Mouse (Mus musculus): ENCODE data around the gene D17Wsu92e. TPM values are rescaled to one million over a fixed set of nuclear protein-coding genes. Genes with fewer than 3 reads are reported as not detected.

The D17Wsu92e gene
- polyA plus RNA-seq, 1 experiment: 111 TPM

DNA sequence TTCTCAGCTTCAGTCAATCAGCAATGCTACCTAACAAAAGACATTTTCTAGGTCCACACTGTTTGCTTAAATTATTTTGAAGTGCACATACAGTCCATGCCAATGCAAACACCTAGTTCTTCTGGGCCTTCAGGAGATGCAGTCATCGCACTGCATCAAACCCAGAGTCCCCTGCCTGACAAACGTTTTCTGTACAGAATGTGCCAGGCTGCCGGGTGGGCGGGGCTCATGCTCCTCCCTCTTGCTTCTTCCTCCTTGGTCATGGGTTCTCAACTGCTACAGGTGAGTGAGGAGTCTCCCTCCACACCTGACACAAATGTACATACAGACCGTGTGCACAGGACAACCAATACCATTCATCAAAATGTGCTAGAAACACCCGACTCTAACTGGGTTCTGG is 60.3 kb downstream of the D17Wsu92e start:
- Histone ChIP-seq H3K27me3 (ENCODE audit: control insufficient read depth, insufficient read depth, low read length) (no peaks in the 10 kb centered on the region), H3K27ac (ENCODE audit: control insufficient read depth, insufficient read depth, low read depth, low read length) (no peak overlapping the region), H3K4me3 (ENCODE audit: control insufficient read depth, low read depth, low read length) (no peak overlapping the region), H3K36me3 (ENCODE audit: control insufficient read depth, insufficient read depth, low read length) (no peaks in the 10 kb centered on the region), H3K4me1 (ENCODE audit: control insufficient read depth, insufficient read depth, low read length) (no peaks in the 10 kb centered on the region)
- TF ChIP-seq POLR2A (IDR thresholded peaks at IDR 0.05; ENCODE audit: control insufficient read depth, low read depth, low read length): no peak
- no peak for TF ChIP-seq CTCF (IDR thresholded peaks at IDR 0.05; ENCODE audit: control insufficient read depth, insufficient read depth, insufficient replicate concordance, low read depth, low read length)

DNA sequence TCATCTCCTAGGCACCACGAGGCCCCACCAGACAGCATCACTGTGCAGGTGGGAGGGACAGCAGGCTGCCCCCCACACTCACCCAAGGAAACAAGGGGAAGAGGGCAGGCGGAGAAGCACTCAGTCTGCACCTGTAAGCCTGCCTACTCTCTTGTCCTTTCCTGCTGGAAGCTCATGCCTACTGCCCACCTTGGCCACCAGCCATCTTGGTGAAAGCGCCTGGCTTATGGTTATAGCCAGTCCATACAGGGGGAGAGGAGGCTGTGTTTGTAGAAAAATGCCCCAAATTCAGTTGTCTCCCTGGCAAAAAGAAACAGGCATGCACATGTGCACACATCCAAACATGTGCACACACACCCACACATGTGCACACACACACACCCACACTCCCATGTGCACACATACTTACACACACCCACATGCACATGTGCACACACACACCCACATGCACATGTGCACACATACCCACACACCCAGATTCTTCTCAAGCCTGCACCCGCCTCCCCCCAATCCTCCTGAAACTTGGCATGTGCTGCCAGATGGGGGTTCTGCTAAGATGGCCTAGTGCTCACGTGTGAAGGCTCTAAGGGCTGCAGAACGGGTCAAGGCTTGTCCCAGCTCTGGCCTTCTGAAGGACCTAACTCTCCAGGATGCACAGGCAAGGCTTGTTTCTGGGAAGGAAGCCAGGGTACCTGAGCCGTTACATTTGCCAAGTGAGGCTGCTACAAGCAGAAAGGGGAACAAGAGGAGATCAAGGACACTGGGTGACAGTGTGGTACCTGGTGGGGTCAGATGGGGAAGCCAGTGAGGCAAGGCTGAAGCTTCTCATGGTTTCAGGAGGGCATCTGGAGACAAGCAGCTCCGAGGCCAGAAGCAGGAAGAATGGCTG is 68.9 kb downstream of the D17Wsu92e start:
- no peak overlapping the region for H3K27ac ChIP-seq (ENCODE audit: control insufficient read depth, insufficient read depth, low read depth, low read length)
- H3K4me3 ChIP-seq (ENCODE audit: control insufficient read depth, low read depth, low read length): no peak overlapping the region
- H3K36me3 ChIP-seq (ENCODE audit: control insufficient read depth, insufficient read depth, low read length): no peaks in the 10 kb centered on the region
- no peaks in the 10 kb centered on the region for H3K27me3 ChIP-seq (ENCODE audit: control insufficient read depth, insufficient read depth, low read length)
- H3K4me1 ChIP-seq (ENCODE audit: control insufficient read depth, insufficient read depth, low read length): no peaks in the 10 kb centered on the region
- TF ChIP-seq CTCF (IDR thresholded peaks at IDR 0.05; ENCODE audit: control insufficient read depth, insufficient read depth, insufficient replicate concordance, low read depth, low read length) (no peak), POLR2A (IDR thresholded peaks at IDR 0.05; ENCODE audit: control insufficient read depth, low read depth, low read length) (0 out of 2 replicates have a peak, but pooled peaks have one; percentile 24)

DNA sequence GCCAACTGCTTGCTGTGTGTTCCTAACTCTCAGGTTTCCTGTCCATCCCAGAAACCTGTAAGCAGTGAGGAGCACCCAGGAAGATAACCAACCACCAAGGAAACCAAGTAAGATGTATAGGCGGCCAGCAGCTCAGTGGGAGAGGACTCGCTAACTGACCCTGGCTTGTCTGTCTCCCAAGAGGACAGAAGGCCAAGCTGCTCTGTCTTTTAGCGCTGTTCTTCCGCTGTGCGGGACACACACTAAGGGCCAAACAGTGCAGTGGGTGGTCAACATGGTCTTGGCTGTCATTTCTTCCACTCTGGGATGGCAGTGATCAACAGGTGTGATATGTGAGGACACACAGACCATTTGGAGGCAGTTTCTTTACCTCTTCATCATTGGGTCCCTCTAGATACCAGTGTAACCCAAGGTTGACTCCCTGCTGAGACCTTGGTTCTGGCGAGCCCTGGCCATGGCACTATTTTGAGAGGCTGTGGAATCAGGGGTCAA is 70.0 kb downstream of the D17Wsu92e start:
- TF ChIP-seq POLR2A (IDR thresholded peaks at IDR 0.05; ENCODE audit: control insufficient read depth, low read depth, low read length): no peak
- no peak for TF ChIP-seq CTCF (IDR thresholded peaks at IDR 0.05; ENCODE audit: control insufficient read depth, insufficient read depth, insufficient replicate concordance, low read depth, low read length)
- no peak overlapping the region for H3K4me3 ChIP-seq (ENCODE audit: control insufficient read depth, low read depth, low read length)
- no peaks in the 10 kb centered on the region for H3K36me3 ChIP-seq (ENCODE audit: control insufficient read depth, insufficient read depth, low read length)

DNA sequence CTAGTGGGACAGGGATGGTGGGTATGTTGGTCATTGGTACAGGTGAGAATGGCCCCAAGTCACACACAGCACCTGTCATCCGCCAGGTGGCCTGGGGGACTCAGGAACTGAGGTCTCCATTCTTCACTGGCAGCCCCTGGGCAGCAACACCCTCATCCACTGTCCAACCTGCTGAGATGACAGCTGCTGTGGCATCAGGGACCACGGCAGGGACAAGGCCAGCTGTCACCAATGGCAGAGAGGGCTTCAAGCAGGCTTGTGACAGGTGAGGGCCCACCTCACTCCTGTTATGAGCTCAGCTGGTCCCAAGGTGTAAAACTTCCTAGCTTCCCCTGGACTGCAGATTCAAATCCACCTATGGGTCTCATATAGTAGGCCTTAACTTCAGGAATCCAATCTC is 72.3 kb downstream of the D17Wsu92e start:
- no peaks in the 10 kb centered on the region for H3K36me3 ChIP-seq (ENCODE audit: control insufficient read depth, insufficient read depth, low read length)
- no peak overlapping the region for H3K27ac ChIP-seq (ENCODE audit: control insufficient read depth, insufficient read depth, low read depth, low read length)
- H3K27me3 ChIP-seq (ENCODE audit: control insufficient read depth, insufficient read depth, low read length): no peaks in the 10 kb centered on the region
- H3K4me3 ChIP-seq (ENCODE audit: control insufficient read depth, low read depth, low read length): no peak overlapping the region
- TF ChIP-seq POLR2A (IDR thresholded peaks at IDR 0.05; ENCODE audit: control insufficient read depth, low read depth, low read length): no peak
- TF ChIP-seq CTCF (IDR thresholded peaks at IDR 0.05; ENCODE audit: control insufficient read depth, insufficient read depth, insufficient replicate concordance, low read depth, low read length): no peak
- H3K4me1 ChIP-seq (ENCODE audit: control insufficient read depth, insufficient read depth, low read length): no peaks in the 10 kb centered on the region

More for the DNA sequence above, 70.0 kb downstream of the D17Wsu92e start:
- no peaks in the 10 kb centered on the region for H3K4me1 ChIP-seq (ENCODE audit: control insufficient read depth, insufficient read depth, low read length)
- no peak overlapping the region for H3K27ac ChIP-seq (ENCODE audit: control insufficient read depth, insufficient read depth, low read depth, low read length)
- no peaks in the 10 kb centered on the region for H3K27me3 ChIP-seq (ENCODE audit: control insufficient read depth, insufficient read depth, low read length)

DNA sequence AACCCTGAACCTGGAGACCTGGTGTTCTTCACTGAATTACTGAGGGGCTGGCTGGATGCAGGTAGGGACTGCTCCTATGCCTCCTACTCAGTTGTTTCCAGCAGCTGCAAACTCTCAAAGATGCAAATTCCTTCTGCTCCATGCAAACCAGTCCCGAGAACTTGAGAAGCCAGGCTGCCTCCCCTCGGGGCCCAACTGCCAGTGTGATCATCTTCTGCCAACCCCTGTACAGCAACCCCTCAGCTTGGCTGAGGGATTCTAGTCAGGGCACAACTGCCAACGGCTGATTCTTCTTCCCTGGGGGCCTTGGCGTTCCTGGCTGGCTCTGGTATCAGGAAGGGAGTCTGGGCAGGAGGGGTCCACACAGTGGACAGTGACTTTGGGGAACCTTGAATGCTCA is 74.0 kb downstream of the D17Wsu92e start:
- no peaks in the 10 kb centered on the region for H3K4me1 ChIP-seq (ENCODE audit: control insufficient read depth, insufficient read depth, low read length)
- TF ChIP-seq POLR2A (IDR thresholded peaks at IDR 0.05; ENCODE audit: control insufficient read depth, low read depth, low read length): no peak
- TF ChIP-seq CTCF (IDR thresholded peaks at IDR 0.05; ENCODE audit: control insufficient read depth, insufficient read depth, insufficient replicate concordance, low read depth, low read length): no peak
- H3K36me3 ChIP-seq (ENCODE audit: control insufficient read depth, insufficient read depth, low read length): no peaks in the 10 kb centered on the region
- H3K27ac ChIP-seq (ENCODE audit: control insufficient read depth, insufficient read depth, low read depth, low read length): no peak overlapping the region
- H3K27me3 ChIP-seq (ENCODE audit: control insufficient read depth, insufficient read depth, low read length): no peaks in the 10 kb centered on the region
- H3K4me3 ChIP-seq (ENCODE audit: control insufficient read depth, low read depth, low read length): no peak overlapping the region

DNA sequence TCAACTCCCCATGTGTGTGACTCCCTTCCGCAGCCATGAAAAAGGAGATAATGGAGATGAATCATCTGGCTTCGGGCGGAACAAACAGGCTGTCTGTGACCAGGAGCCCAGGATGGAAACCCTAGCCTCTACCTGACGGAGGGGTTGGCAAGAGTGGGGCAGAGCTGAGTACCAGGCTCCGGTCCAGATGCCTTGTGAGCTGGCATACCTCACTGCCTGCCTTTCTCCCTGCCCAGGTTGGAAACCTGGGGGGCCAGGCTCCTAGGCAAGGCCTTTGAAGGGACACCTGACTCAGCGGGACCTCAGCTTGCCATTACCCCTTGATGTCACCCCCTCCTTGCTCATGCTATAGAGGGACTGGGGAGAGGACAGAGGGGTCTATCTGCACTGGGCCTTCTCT is 79.5 kb downstream of the D17Wsu92e start:
- TF ChIP-seq CTCF (IDR thresholded peaks at IDR 0.05; ENCODE audit: control insufficient read depth, insufficient read depth, insufficient replicate concordance, low read depth, low read length) (no peak), POLR2A (IDR thresholded peaks at IDR 0.05; ENCODE audit: control insufficient read depth, low read depth, low read length) (no peak)
- Histone ChIP-seq H3K4me1 (ENCODE audit: control insufficient read depth, insufficient read depth, low read length) (no peaks in the 10 kb centered on the region), H3K36me3 (ENCODE audit: control insufficient read depth, insufficient read depth, low read length) (no peaks in the 10 kb centered on the region), H3K4me3 (ENCODE audit: control insufficient read depth, low read depth, low read length) (no peak overlapping the region), H3K27ac (ENCODE audit: control insufficient read depth, insufficient read depth, low read depth, low read length) (no peak overlapping the region), H3K27me3 (ENCODE audit: control insufficient read depth, insufficient read depth, low read length) (no peaks in the 10 kb centered on the region)

DNA sequence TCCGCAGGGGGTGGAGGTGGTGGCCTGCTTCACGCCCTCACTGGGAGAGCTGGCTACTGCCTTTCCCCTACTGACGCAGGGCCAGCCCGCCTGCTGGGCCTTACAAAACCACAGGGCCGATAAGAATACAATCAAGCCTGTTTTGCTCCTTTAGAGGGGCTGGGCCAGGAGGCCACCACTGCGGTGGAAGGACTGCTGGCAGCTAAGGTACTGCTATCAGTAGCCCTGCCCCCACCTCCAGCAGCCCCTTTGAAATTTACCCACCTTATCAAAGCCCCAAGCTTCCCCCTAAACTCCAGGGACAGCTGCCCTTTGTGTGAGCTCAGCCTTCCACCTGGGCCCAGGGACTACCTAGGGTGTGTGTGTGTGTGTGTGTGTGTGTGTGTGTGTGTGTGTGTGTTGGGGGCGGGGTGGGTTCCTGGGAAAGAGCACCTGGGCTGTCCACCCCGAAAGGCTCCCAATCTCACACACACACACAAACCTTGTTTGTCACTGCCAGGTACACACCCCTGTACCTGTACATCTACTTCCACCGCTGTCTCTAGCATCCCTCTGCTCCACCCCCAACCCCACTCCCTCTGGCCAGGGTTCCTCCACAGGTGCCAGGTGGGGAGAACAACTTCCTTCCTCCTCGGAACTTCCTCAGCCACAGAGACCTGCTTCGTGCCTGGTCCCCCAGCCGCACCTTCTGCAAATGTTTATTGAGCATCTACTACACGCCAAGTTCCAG is 85.9 kb downstream of the D17Wsu92e start:
- Histone ChIP-seq H3K27me3 (ENCODE audit: control insufficient read depth, insufficient read depth, low read length) (no peaks in the 10 kb centered on the region), H3K27ac (ENCODE audit: control insufficient read depth, insufficient read depth, low read depth, low read length) (no peak overlapping the region), H3K4me1 (ENCODE audit: control insufficient read depth, insufficient read depth, low read length) (no peaks in the 10 kb centered on the region), H3K36me3 (ENCODE audit: control insufficient read depth, insufficient read depth, low read length) (no peaks in the 10 kb centered on the region), H3K4me3 (ENCODE audit: control insufficient read depth, low read depth, low read length) (no peak overlapping the region)
- TF ChIP-seq POLR2A (IDR thresholded peaks at IDR 0.05; ENCODE audit: control insufficient read depth, low read depth, low read length) (no peak), CTCF (IDR thresholded peaks at IDR 0.05; ENCODE audit: control insufficient read depth, insufficient read depth, insufficient replicate concordance, low read depth, low read length) (no peak)

All from testis, adult 2 months (tissue).